Mouse (Mus musculus) kidney, postnatal 25 days (tissue): ENCODE results near the gene Mknk2.
A peak's percentile ranks its signal among the peaks of the same experiment; 100 is the strongest.

Source experiments
- DNase-seq, 2 experiments: peaks; one replicate each; pipeline ENCODE4 v3.0.0; 2021; ENCODE audit warnings: mixed read lengths in 2 of 2

The Mknk2 gene

GRCm38 (mm10) chr10:80669737-80670485 lies 8.0 kb downstream of the Mknk2 start:
- DNase-seq, result peak; percentile 95 to 97

- no peak for DNase-seq
Observed at GRCm38 (mm10) chr10:80669018-80669417, 8.9 kb downstream of the Mknk2 start.

- peak; percentile 60 to 88 for DNase-seq
Observed at GRCm38 (mm10) chr10:80668614-80669013, 9.3 kb downstream of the Mknk2 start.

GRCm38 (mm10) chr10:80666837-80667412 lies 11.0 kb downstream of the Mknk2 start:
- DNase-seq, result no peak

GRCm38 (mm10) chr10:80665981-80666733 lies 11.8 kb downstream of the Mknk2 start:
- DNase-seq, result peak; percentile 33 to 80

GRCm38 (mm10) chr10:80665459-80665858 lies 12.5 kb downstream of the Mknk2 start:
- DNase-seq, result peak; percentile 30 to 79

GRCm38 (mm10) chr10:80665016-80665380 lies 12.9 kb downstream of the Mknk2 start:
- DNase-seq, result peak; percentile 85 to 93

GRCm38 (mm10) chr10:80664197-80665015 lies 13.5 kb downstream of the Mknk2 start:
- peak; percentile 92 to 98 for DNase-seq

GRCm38 (mm10) chr10:80663485-80664196 lies 14.3 kb downstream of the Mknk2 start:
- no peak for DNase-seq

- peak; percentile 74 to 81 for DNase-seq
Observed at GRCm38 (mm10) chr10:80661149-80661548, 16.8 kb downstream of the Mknk2 start.

GRCm38 (mm10) chr10:80659213-80659612 lies 18.7 kb downstream of the Mknk2 start:
- peak; percentile 81 to 95 for DNase-seq

- no peak for DNase-seq
Observed at GRCm38 (mm10) chr10:80658841-80659202, 19.1 kb downstream of the Mknk2 start.

- DNase-seq, result no peak
Observed at GRCm38 (mm10) chr10:80658194-80658840, 19.6 kb downstream of the Mknk2 start.

GRCm38 (mm10) chr10:80656863-80657623 lies 20.9 kb downstream of the Mknk2 start, which contains the start of gene Btbd2:
TSS of gene Btbd2 (minus strand) at chr10:80657071.
- DNase-seq, result peak; percentile 53 to 77

GRCm38 (mm10) chr10:80656130-80656862 lies 21.6 kb downstream of the Mknk2 start:
- peak; percentile 98 to 100 for DNase-seq

GRCm38 (mm10) chr10:80655406-80656129 lies 22.3 kb downstream of the Mknk2 start:
- no peak for DNase-seq

GRCm38 (mm10) chr10:80654866-80655265 lies 23.0 kb downstream of the Mknk2 start:
- DNase-seq, result no peak

- DNase-seq, result no peak
Observed at GRCm38 (mm10) chr10:80653156-80653720, 24.7 kb downstream of the Mknk2 start.

GRCm38 (mm10) chr10:80650392-80650791 lies 27.5 kb downstream of the Mknk2 start:
- DNase-seq, result no peak
